Mouse (Mus musculus) neural tube, embryonic 12.5 days (tissue): ENCODE data around the gene Chga. TPM values are rescaled to one million over a fixed set of nuclear protein-coding genes. Genes with fewer than 3 reads are reported as not detected.
A peak's percentile ranks its signal among the peaks of the same experiment; 100 is the strongest.

Source experiments
- ATAC-seq: fragments of 200-750 bp; cut with Nextera tagmentation; 2 replicates; pipeline ENCODE4 v1.8.0; 2017; ENCODE audit warnings: low read depth, mild to moderate bottlenecking, moderate TSS enrichment, moderate library complexity; ENCODE audit not compliant: low FRiP score
- H3K27ac ChIP-seq: fragments of 300-500 bp; sonication (generic); 2 replicates; pipeline ENCODE4 v1.5.1; 2016
- H3K27me3 ChIP-seq: fragments of 300-500 bp; sonication (generic); replicated peaks from 2 replicates; pipeline ENCODE4 v1.6.1; 2016; ENCODE audit warnings: mild to moderate bottlenecking
- H3K36me3 ChIP-seq: fragments of 300-500 bp; sonication (generic); 2 replicates; pipeline ENCODE4 v1.6.1; 2016; ENCODE audit warnings: mild to moderate bottlenecking
- H3K4me1 ChIP-seq: fragments of 300-500 bp; sonication (generic); 2 replicates; pipeline ENCODE4 v1.6.1; 2016
- H3K4me2 ChIP-seq: fragments of 300-500 bp; sonication (generic); replicated peaks from 2 replicates; pipeline ENCODE4 v1.6.1; 2016; ENCODE audit warnings: mild to moderate bottlenecking
- H3K4me3 ChIP-seq: fragments of 300-500 bp; sonication (generic); 2 replicates; pipeline ENCODE4 v1.5.1; 2016
- H3K9ac ChIP-seq: fragments of 300-500 bp; sonication (generic); 2 replicates; pipeline ENCODE4 v1.6.1; 2016; ENCODE audit warnings: mild to moderate bottlenecking
- H3K9me3 ChIP-seq: fragments of 300-500 bp; sonication (generic); 2 replicates; pipeline ENCODE4 v1.6.1; 2016; ENCODE audit warnings: mild to moderate bottlenecking
- WGBS: fragments of 180-500 bp; shearing (Covaris S2); methylation state at CpG from one replicate; pipeline ENCODE4 v1.1.7; 2016; 5-methylcytosine and 5-hydroxymethylcytosine counted together
- polyA plus RNA-seq: library from polyadenylated mRNA; unstranded; fragments of >200 nt; fragmentation: Nextera tagmentation; extraction: Ambion mirVana; gene quantifications from 2 replicates; pipeline ENCODE4 v1.2.1, GENCODE M21; 2016

The Chga gene
- polyA plus RNA-seq, 1 experiment from 2014 or later: 78.1 TPM

DNA sequence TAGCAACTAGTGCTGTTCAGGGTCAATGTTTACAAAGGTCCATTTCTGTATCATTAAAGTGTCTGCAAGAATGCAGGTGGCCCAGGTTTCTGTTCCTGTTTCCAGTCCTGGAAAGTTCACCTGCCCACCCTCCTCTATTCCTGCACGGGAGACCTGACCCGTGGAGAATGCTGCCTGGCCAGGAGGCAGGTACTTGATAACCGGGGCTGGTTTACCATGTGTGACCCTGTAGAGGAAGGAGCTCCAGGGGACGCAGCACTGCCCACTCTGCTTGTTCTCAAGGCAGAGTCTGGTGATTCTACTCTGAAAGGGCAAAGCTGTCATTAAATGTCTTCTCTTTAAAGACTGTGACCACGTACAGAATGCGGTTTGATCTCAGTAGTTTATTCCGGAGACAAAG is 13.4 kb downstream of the Chga start:
- H3K4me3 ChIP-seq: no peak overlapping the region
- H3K4me1 ChIP-seq: no peaks in the 10 kb centered on the region
- no peak for ATAC-seq
- no peak overlapping the region for H3K4me2 ChIP-seq
- peaks cover 10% of the 10 kb centered on the region for H3K36me3 ChIP-seq
- H3K9me3 ChIP-seq: no peaks in the 10 kb centered on the region
- 81% methylated on average over 7 of the region's 7 CpGs for WGBS
- H3K9ac ChIP-seq: no peak overlapping the region
- no peak overlapping the region for H3K27ac ChIP-seq
- no peaks in the 10 kb centered on the region for H3K27me3 ChIP-seq

DNA sequence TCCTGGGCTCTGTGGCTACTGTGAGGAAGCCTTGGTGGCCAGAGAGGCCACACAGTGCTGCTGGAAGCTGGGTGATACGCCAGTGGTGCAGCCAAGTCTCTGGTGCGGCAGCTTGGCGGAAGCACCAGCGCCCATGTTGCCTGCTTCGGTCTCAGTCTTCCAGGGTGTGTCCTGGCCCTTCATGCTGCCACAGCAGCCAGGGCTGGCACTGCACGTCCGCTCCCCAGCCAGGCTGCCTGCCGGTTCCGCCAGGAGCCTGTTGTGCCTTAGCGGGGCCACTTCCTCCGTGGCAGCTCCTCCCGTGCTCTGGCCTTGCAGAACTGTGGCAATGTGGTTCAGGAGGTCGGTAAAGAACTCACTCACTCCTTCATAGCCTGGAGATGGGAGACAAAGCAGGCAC is 15.3 kb downstream of the Chga start:
- WGBS: 92% methylated on average over 13 of the region's 13 CpGs
- no peak for ATAC-seq

DNA sequence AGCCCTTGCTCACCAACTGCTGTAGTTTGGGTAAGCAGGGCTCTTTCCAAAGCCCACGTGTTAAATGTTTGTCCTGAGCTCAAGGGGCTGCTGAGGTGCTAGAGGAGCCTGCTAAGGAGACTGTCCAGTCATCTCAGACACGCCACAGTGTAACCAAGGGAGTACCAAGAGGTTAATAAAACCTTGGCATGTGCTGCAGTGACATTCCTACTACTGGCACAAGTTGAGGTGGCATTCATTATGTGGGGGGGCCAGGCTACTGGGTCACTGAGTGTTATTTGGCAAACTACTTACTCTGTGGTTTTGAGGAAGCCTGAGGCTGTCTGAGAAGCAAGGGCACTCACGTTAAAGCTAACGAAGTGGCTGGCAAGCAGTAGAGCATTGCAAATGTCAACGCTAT is 16.0 kb downstream of the Chga start:
- H3K36me3 ChIP-seq: peaks cover 15% of the 10 kb centered on the region
- no peak overlapping the region for H3K9ac ChIP-seq
- no peaks in the 10 kb centered on the region for H3K27me3 ChIP-seq
- no peak overlapping the region for H3K4me2 ChIP-seq
- no peak overlapping the region for H3K4me3 ChIP-seq
- no peak for ATAC-seq
- 89% methylated on average over 5 of the region's 5 CpGs for WGBS
- no peaks in the 10 kb centered on the region for H3K4me1 ChIP-seq
- no peaks in the 10 kb centered on the region for H3K9me3 ChIP-seq
- no peak overlapping the region for H3K27ac ChIP-seq

More for the DNA sequence above, 15.3 kb downstream of the Chga start:
- peaks cover 15% of the 10 kb centered on the region for H3K36me3 ChIP-seq
- H3K27ac ChIP-seq: no peak overlapping the region
- H3K4me3 ChIP-seq: no peak overlapping the region
- H3K9ac ChIP-seq: no peak overlapping the region
- no peaks in the 10 kb centered on the region for H3K27me3 ChIP-seq
- H3K9me3 ChIP-seq: no peaks in the 10 kb centered on the region
- no peaks in the 10 kb centered on the region for H3K4me1 ChIP-seq
- no peak overlapping the region for H3K4me2 ChIP-seq

DNA sequence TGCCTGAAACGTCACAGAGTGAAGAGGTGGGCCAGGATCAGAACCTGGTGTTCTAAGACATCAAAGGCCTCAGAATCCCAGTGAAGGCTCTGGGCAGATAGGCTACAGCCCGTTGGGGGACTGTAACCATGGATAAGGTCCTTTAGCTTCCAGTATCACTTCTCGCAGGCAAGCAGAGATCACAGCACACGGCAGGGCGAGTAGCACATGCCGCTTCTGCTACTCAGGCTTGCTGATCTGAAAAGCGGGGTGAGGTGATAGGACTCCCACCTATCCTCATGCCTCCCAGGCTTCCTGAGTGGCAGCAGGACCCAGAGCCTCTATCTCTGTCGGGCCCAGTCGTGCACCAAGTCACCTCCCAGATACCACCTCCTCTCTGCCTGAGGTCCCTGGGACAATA is 16.9 kb downstream of the Chga start:
- Histone ChIP-seq H3K4me1 (no peaks in the 10 kb centered on the region), H3K4me2 (no peak overlapping the region), H3K36me3 (peaks cover 15% of the 10 kb centered on the region), H3K27ac (no peak overlapping the region), H3K9ac (no peak overlapping the region), H3K4me3 (no peak overlapping the region), H3K9me3 (no peaks in the 10 kb centered on the region), H3K27me3 (no peaks in the 10 kb centered on the region)
- no peak for ATAC-seq
- WGBS: 88% methylated on average over 9 of the region's 9 CpGs

DNA sequence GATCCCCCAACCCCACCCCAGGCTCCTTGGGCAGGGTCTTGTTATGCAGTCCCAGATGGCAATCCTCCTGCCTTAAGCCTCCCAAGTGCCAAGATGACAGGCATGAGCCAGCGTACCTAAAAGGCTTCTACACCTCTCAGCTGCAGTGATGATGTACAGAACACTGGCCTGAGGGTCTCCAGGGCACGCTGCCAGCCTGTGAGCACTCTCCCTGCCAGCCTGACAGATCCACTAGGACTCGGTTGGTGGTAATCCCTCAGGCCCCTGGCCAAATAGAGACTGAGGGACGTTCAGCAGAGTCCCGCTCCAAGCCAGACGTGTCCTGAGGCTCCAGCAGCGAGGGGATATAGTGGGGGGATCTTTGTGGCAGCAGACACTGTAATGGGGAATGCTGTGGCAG is 18.3 kb downstream of the Chga start:
- ATAC-seq: no peak
- Histone ChIP-seq H3K4me1 (no peaks in the 10 kb centered on the region), H3K9me3 (no peaks in the 10 kb centered on the region), H3K27me3 (no peaks in the 10 kb centered on the region), H3K27ac (no peak overlapping the region), H3K4me2 (no peak overlapping the region), H3K36me3 (peaks cover 15% of the 10 kb centered on the region), H3K4me3 (no peak overlapping the region), H3K9ac (no peak overlapping the region)
- WGBS: 88% methylated on average over 7 of the region's 7 CpGs

DNA sequence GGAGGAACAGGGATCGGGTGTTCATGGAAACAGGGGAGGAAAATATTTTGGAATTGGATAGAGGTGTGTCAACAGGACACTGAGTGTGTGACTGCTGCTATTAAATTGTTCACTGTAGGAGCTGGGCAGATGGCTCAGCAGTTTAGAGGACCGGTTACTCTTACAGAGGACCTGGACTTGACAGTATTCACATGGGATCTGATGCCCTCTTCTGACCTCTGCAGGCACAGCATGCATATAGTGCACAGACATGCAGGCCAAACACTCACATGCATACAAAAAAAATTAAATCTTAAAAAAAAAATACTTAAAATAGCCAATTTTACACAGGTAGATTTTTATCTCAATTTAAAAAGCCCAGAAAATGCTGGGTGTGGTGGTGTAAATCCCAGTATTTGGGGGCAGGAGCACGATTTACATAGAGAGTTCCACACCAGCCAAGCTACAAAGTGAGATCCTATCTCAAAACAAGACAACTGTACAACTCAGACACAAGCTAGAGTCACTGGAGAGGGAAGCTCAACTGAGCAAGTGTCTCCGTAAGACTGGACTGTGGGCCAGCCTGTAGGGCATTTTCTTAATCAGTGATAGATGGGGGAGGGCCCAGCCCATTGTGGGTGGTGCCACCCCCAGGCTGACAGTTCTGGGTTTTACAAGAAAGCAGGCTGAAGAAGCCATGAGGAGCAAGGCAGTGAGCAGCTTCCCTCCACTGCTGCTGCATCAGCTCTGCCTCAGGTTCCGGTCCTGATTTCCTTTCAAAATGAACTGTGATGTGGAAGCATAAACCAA is 21.0 kb downstream of the Chga start:
- H3K27ac ChIP-seq: no peak overlapping the region
- WGBS: 83% methylated on average over 5 of the region's 5 CpGs
- H3K27me3 ChIP-seq: no peaks in the 10 kb centered on the region
- no peak overlapping the region for H3K4me3 ChIP-seq
- no peak overlapping the region for H3K4me2 ChIP-seq
- H3K9me3 ChIP-seq: no peaks in the 10 kb centered on the region
- no peak overlapping the region for H3K9ac ChIP-seq
- H3K4me1 ChIP-seq: no peaks in the 10 kb centered on the region
- H3K36me3 ChIP-seq: peaks cover 13% of the 10 kb centered on the region
- no peak for ATAC-seq

DNA sequence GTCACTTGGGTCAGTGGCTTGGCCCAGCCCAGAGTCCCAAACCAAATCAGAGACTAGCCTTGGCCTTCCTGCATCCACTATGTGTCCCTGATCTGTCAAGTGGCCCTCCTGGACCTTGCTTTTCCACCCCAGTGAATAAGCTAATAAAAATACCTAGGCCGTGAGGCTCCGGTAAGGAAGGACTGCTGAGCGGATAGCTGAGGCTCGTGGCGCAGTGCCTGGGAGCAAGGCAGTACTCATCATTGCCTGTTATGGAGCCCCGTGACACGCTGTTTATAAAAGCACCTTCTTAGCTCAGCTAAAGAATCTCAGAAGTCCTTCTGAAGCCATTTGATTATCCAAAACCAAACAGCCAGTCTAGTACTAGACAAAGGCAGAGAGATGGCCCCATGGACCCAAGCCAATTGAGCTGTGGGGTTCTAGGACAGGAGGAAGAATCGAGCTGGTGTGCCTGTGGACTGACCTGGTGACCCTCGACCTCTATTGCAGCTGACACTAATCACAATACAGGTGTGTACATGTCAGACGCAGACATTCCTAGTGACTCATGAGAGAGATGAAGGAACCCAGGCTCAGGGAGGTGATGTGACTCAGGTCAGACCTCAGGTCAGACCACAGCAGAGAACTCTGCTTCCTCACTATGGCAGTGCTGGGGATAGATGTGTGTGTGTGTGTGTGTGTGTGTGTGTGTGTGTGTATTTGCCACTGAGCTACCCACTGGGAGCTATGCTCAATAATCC is 22.1 kb downstream of the Chga start:
- no peak overlapping the region for H3K4me3 ChIP-seq
- no peaks in the 10 kb centered on the region for H3K27me3 ChIP-seq
- H3K9ac ChIP-seq: no peak overlapping the region
- H3K27ac ChIP-seq: no peak overlapping the region
- no peak for ATAC-seq
- H3K4me2 ChIP-seq: no peak overlapping the region
- no peaks in the 10 kb centered on the region for H3K4me1 ChIP-seq
- no peaks in the 10 kb centered on the region for H3K9me3 ChIP-seq
- WGBS: 83% methylated on average over 10 of the region's 10 CpGs
- H3K36me3 ChIP-seq: peaks cover 13% of the 10 kb centered on the region

DNA sequence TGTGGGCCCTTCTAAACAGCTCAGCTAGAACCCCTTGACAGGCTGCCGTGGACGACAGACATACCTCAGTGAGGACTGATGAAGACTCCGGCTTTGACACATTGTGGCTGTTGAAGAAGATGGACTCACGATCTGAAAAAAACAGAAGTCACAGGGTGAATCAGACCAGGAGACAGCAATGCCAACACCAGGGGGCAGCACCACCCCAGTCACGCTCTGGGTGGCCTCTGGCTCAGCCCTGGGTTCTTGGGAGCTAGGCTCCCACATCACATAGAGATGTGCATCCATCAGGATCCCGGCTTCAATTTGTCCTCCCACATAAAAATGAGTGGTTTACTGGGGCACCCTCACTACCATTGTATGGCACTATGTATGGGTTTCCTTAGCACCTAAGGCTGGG is 24.3 kb downstream of the Chga start:
- no peak overlapping the region for H3K4me3 ChIP-seq
- no peaks in the 10 kb centered on the region for H3K4me1 ChIP-seq
- H3K4me2 ChIP-seq: no peak overlapping the region
- H3K27me3 ChIP-seq: no peaks in the 10 kb centered on the region
- WGBS: 76% methylated on average over 6 of the region's 6 CpGs
- no peak overlapping the region for H3K27ac ChIP-seq
- H3K36me3 ChIP-seq: peaks cover 10% of the 10 kb centered on the region
- no peak overlapping the region for H3K9ac ChIP-seq
- peak; percentile 70; the same call in 1 of the 2 replicates for ATAC-seq
- no peaks in the 10 kb centered on the region for H3K9me3 ChIP-seq

DNA sequence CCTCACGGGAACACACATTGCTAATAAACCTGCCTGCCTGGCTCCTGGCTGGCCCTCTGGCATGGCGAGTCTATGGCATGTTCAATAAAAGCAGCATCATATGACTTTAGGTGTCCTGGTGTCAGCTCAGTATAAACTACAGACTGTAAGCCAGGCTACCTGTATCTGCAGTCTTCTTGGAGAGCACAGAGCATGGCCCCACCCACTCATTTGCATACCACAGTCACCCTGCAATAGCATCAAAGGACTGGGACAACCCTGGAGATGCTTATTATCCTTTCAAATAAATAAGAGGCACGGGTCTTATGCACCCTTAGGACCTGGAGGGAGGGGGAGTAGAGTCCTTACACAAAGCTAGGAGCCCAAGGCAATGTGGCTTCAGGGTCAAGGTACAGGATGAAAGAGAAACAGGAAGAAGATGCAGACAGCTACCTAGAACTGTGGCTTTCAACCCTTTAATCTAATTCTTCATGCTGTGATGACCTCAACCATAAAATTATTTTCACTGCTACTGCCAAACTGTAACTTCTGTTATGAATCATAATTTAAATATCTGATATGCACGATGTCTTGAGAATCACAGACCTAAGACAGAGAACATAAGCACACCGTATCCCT is 26.9 kb downstream of the Chga start:
- H3K36me3 ChIP-seq: peaks cover 10% of the 10 kb centered on the region
- no peaks in the 10 kb centered on the region for H3K4me1 ChIP-seq
- H3K4me2 ChIP-seq: no peak overlapping the region
- H3K9ac ChIP-seq: no peak overlapping the region
- H3K27ac ChIP-seq: no peak overlapping the region
- H3K4me3 ChIP-seq: no peak overlapping the region
- no peaks in the 10 kb centered on the region for H3K27me3 ChIP-seq
- H3K9me3 ChIP-seq: no peaks in the 10 kb centered on the region
- 73% methylated on average over 5 of the region's 5 CpGs for WGBS
- ATAC-seq: no peak

DNA sequence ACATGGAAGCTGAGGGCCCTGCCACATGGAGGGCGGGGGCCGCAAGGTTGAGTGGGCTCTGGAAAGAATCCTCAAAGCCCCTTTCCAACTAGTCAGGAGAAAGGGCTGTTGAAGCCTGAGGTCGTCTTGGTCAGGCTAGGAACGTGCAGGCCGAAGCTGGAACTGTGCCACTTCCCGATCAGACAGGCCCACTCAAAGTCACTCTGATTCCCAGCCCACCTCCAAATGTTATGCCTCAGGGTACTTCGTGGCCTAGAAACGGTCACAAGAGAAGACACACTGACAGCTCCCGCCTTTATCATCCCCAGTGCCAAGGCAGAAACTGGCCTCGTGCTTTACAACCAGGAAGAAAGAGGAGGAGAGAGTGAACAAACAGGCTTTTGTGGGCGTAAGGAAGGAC is 27.7 kb downstream of the Chga start:
- Histone ChIP-seq H3K4me2 (no peak overlapping the region), H3K27ac (no peak overlapping the region), H3K4me1 (no peaks in the 10 kb centered on the region), H3K4me3 (no peak overlapping the region), H3K9me3 (no peaks in the 10 kb centered on the region), H3K9ac (no peak overlapping the region), H3K36me3 (peaks cover 14% of the 10 kb centered on the region), H3K27me3 (no peaks in the 10 kb centered on the region)
- ATAC-seq: no peak
- WGBS: 79% methylated on average over 11 of the region's 11 CpGs

DNA sequence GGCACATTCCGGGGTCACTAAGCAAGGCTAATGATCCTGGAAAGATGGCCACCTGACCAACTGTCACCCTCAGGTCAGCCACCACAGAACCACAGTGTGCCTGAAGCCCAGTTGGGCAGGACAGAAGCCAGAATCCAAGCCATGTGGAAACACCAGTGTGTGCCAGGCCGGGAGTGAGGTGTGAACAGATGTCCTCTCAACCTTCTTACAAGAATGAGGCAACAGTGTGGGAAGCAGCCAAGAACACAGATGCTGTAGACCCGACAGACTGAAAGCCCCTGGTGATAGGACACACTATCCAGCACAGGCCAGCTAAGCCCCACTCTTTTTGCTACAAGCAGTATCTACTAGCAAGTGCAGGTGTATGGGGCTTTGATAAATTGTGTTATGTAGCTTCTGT is 30.6 kb downstream of the Chga start:
- Histone ChIP-seq H3K27ac (no peak overlapping the region), H3K36me3 (peaks cover 11% of the 10 kb centered on the region), H3K27me3 (no peaks in the 10 kb centered on the region), H3K4me2 (no peak overlapping the region), H3K4me1 (no peaks in the 10 kb centered on the region), H3K9me3 (no peaks in the 10 kb centered on the region), H3K9ac (no peak overlapping the region), H3K4me3 (no peak overlapping the region)
- no peak for ATAC-seq
- 89% methylated on average over 3 of the region's 3 CpGs for WGBS

DNA sequence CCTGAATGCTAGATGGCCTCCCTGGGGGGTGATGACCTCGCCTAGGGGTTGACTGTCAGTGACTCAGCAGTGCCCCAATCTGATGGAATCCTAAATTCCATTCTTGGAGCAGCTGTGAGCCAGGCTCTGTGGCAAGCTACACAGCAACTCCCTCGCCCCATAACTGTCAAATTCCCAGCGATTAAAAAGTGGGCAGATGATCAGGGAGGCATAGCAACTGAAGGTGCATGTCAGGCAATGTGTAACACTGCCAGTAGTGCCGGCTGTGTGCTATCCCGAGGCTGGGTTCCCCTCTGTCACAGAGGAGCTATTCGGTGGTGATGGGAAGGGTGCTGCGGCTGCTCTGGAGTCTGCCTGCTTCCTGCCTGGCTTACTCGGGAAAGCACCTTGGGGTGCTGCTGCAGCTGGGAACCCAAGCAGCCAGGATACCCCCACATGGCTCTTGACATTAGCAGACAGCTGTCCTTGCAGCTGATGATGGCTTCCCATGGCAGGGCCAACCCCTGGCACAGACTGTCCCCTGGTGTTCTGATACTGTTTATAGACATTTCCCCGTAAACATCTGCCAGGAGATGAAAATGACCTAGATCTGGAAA is 31.6 kb downstream of the Chga start:
- Histone ChIP-seq H3K27ac (no peak overlapping the region), H3K4me3 (no peak overlapping the region), H3K27me3 (no peaks in the 10 kb centered on the region), H3K4me2 (no peak overlapping the region), H3K36me3 (peaks cover 11% of the 10 kb centered on the region), H3K4me1 (no peaks in the 10 kb centered on the region), H3K9me3 (no peaks in the 10 kb centered on the region), H3K9ac (no peak overlapping the region)
- 87% methylated on average over 9 of the region's 9 CpGs for WGBS
- no peak for ATAC-seq
